Mouse (Mus musculus): Measurements from ENCODE around the gene Tk1.

DNA sequence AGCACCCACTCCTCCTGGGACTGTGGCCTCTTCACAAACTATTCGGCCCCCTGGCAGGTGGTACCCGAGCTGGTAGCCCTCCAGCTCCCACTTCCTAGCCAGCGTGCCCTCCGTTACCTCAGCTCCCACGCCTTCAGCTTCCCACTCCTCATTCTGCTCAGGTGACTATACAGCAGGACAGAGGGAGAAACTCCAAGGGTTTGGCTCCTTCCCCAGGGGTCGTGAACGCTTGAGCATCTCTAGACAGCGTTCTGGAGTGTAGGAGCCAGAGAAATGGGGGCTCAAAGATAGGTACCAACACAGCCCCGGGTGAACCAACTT is 34.5 kb downstream of the Tk1 start:
- TF ChIP-seq POLR2A (IDR thresholded peaks at IDR 0.05; ENCODE audit: extremely low read depth, insufficient read depth, low read length) (no peak), CTCF (IDR thresholded peaks at IDR 0.05; ENCODE audit: extremely low read depth, insufficient read depth, low read length) (no peak)
